In genomic region chr3:36552406-36553047, GRCm38 (mm10) we compare ENCODE assay signal across 8 mouse cellular contexts. TPM values are rescaled to one million over a fixed set of nuclear protein-coding genes. Genes with fewer than 3 reads are reported as not detected.
A peak's percentile ranks its signal among the peaks of the same experiment; 100 is the strongest.
DNase-seq lines count a peak whose midpoint lies in the region; ATAC-seq and TF ChIP-seq lines count a peak whose summit lies in the region.

Exosc9 (plus strand) TSS chr3:36552606.

- H3K36me3 ChIP-seq in heart, embryonic 14.5 days (ENCODE audit: control insufficient read depth, insufficient read depth, low read length) = peaks cover 38% of the 10 kb centered on the region
- H3K36me3 ChIP-seq in liver, embryonic 14.5 days (replicated peaks; ENCODE audit: control insufficient read depth, insufficient read depth, low read depth) = peaks cover 23% of the 10 kb centered on the region
- peaks cover 3% of the 10 kb centered on the region for H3K36me3 ChIP-seq in neural tube, embryonic 11.5 days (ENCODE audit: control insufficient read depth, insufficient read depth, low read length)
- peaks cover 16% of the 10 kb centered on the region; the same call in 1 of the 2 replicates for H3K36me3 ChIP-seq in stomach, postnatal 0 days (ENCODE audit: control insufficient read depth, insufficient read depth, low read length)

- no peak within 1 kb of the TSS for H3K27ac ChIP-seq in brown adipose tissue, adult 24 weeks (replicated peaks; ENCODE audit: low read depth, low read length)
- H3K27ac ChIP-seq in heart, embryonic 14.5 days (replicated peaks in 1 of 2; ENCODE audit: control insufficient read depth in 1 of 2, insufficient read depth in 1 of 2, low read depth in 2 of 2, low read length in 2 of 2) = 0 out of 4 replicates have a peak within 1 kb of the TSS, but pooled peaks have one; percentile 9 to 25
- no peak within 1 kb of the TSS for H3K27ac ChIP-seq in liver, embryonic 14.5 days
- peak within 1 kb of the TSS; percentile 78 for H3K27ac ChIP-seq in neural tube, embryonic 11.5 days (ENCODE audit: low read depth, low read length)
- peak within 1 kb of the TSS; percentile 53; the same call in 1 of the 2 replicates for H3K27ac ChIP-seq in stomach, postnatal 0 days (replicated peaks)

- peak within 1 kb of the TSS; percentile 82 for H3K9ac ChIP-seq in heart, embryonic 14.5 days (ENCODE audit: low read length)
- peak within 1 kb of the TSS; percentile 86 for H3K9ac ChIP-seq in liver, embryonic 14.5 days (replicated peaks)
- peak within 1 kb of the TSS; percentile 73 for H3K9ac ChIP-seq in neural tube, embryonic 11.5 days (ENCODE audit: low read length)
- peak within 1 kb of the TSS; percentile 78 for H3K9ac ChIP-seq in stomach, postnatal 0 days (ENCODE audit: low read length)

- 1% methylated on average over 39 of the region's 39 CpGs for WGBS in heart, embryonic 14.5 days
- WGBS in liver, embryonic 14.5 days (ENCODE audit: insufficient replicate concordance) = under 1% methylated on average over 39 of the region's 39 CpGs
- WGBS in neural tube, embryonic 11.5 days = under 1% methylated on average over 39 of the region's 39 CpGs
- WGBS in stomach, postnatal 0 days = under 1% methylated on average over 39 of the region's 39 CpGs

- no peak for TF ChIP-seq CTCF in liver, embryonic 14.5 days (IDR thresholded peaks at IDR 0.05; ENCODE audit: low read depth)
- no peak for TF ChIP-seq CTCF in stomach, postnatal 0 days (IDR thresholded peaks at IDR 0.05; ENCODE audit: low read depth)

- peak; percentile 86 for ATAC-seq in heart, embryonic 14.5 days (ENCODE audit: insufficient number of reproducible peaks, insufficient read depth, low FRiP score, low read depth)
- ATAC-seq in liver, embryonic 14.5 days (ENCODE audit: insufficient read depth) = peak; percentile 94
- peak; percentile 94 for ATAC-seq in neural tube, embryonic 11.5 days (ENCODE audit: insufficient read depth, low FRiP score, low TSS enrichment)
- ATAC-seq in stomach, postnatal 0 days (ENCODE audit: low FRiP score, low TSS enrichment) = peak; percentile 93

- no peaks in the 10 kb centered on the region for H3K9me3 ChIP-seq in heart, embryonic 14.5 days (ENCODE audit: control insufficient read depth, low read length)
- no peaks in the 10 kb centered on the region for H3K9me3 ChIP-seq in liver, embryonic 14.5 days (ENCODE audit: control insufficient read depth, low read length)
- H3K9me3 ChIP-seq in neural tube, embryonic 11.5 days (ENCODE audit: control insufficient read depth, low read length) = no peaks in the 10 kb centered on the region
- H3K9me3 ChIP-seq in stomach, postnatal 0 days (ENCODE audit: control insufficient read depth, low read length) = no peaks in the 10 kb centered on the region

- H3K4me2 ChIP-seq in heart, embryonic 14.5 days (ENCODE audit: low read length) = peak within 1 kb of the TSS; percentile 82
- peak within 1 kb of the TSS; percentile 89 for H3K4me2 ChIP-seq in liver, embryonic 14.5 days (ENCODE audit: low read depth)
- peak within 1 kb of the TSS; percentile 78 for H3K4me2 ChIP-seq in neural tube, embryonic 11.5 days (ENCODE audit: low read depth)
- H3K4me2 ChIP-seq in stomach, postnatal 0 days (replicated peaks; ENCODE audit: low read depth) = peak within 1 kb of the TSS; percentile 85

- DNase-seq in CD4-positive, CD25-positive, alpha-beta regulatory T cell, adult 2 months (ENCODE audit: low read depth, low spot score) = peak; percentile 94
- peak; percentile 56 for DNase-seq in fibroblast of lung, adult 2 months (ENCODE audit: low read depth)
- peak; percentile 95 for DNase-seq in kidney, postnatal 25 days
- peak; percentile 64 to 80 (median 65) for DNase-seq in liver, embryonic 14.5 days (ENCODE audit: low read depth in 3 of 3, low spot score in 3 of 3)
- peak; percentile 97 for DNase-seq in neural tube, embryonic 11.5 days (ENCODE audit: low spot score)
- peak; percentile 94 for DNase-seq in stomach, postnatal 0 days (ENCODE audit: low spot score)

- no peak for TF ChIP-seq EP300 in liver, embryonic 14.5 days (IDR thresholded peaks at IDR 0.05; ENCODE audit: low read depth)
- TF ChIP-seq EP300 in stomach, postnatal 0 days (optimal IDR thresholded peaks at IDR 0.05) = no peak

- H3K4me3 ChIP-seq in brown adipose tissue, adult 24 weeks (ENCODE audit: insufficient read depth, low read depth, low read length) = peak within 1 kb of the TSS; percentile 75
- peak within 1 kb of the TSS; percentile 79 to 82 for H3K4me3 ChIP-seq in heart, embryonic 14.5 days (ENCODE audit: control insufficient read depth in 1 of 2, insufficient read depth in 1 of 2, low read depth in 1 of 2, low read length in 2 of 2)
- H3K4me3 ChIP-seq in liver, embryonic 14.5 days (ENCODE audit: insufficient read depth in 1 of 2, low read depth in 2 of 2, low read length in 2 of 2) = peak within 1 kb of the TSS; percentile 91 to 96
- H3K4me3 ChIP-seq in neural tube, embryonic 11.5 days (ENCODE audit: low read depth, low read length) = peak within 1 kb of the TSS; percentile 89
- H3K4me3 ChIP-seq in stomach, postnatal 0 days (ENCODE audit: low read depth, low read length) = peak within 1 kb of the TSS; percentile 83

- peaks cover 4% of the 10 kb centered on the region; the same call in 1 of the 2 replicates for H3K4me1 ChIP-seq in brown adipose tissue, adult 24 weeks (ENCODE audit: control insufficient read depth, insufficient read depth, insufficient read length, low read length)
- H3K4me1 ChIP-seq in heart, embryonic 14.5 days (ENCODE audit: control insufficient read depth in 2 of 2, insufficient read depth in 2 of 2, low read length in 2 of 2) = 0 out of 4 replicates have a peak, but pooled peaks cover 0 to 3% of the 10 kb centered on the region in 2 experiments
- H3K4me1 ChIP-seq in liver, embryonic 14.5 days (replicated peaks; ENCODE audit: control insufficient read depth in 2 of 2, insufficient read depth in 2 of 2, low read length in 1 of 2) = peaks cover 4 to 8% of the 10 kb centered on the region in 2 experiments
- H3K4me1 ChIP-seq in neural tube, embryonic 11.5 days (ENCODE audit: control insufficient read depth, insufficient read depth, low read length) = peaks cover 4% of the 10 kb centered on the region; the same call in 1 of the 2 replicates
- no peaks in the 10 kb centered on the region for H3K4me1 ChIP-seq in stomach, postnatal 0 days (replicated peaks; ENCODE audit: control insufficient read depth, insufficient read depth)

- H3K27me3 ChIP-seq in heart, embryonic 14.5 days (ENCODE audit: control insufficient read depth, insufficient read depth, low read length) = no peaks in the 10 kb centered on the region
- H3K27me3 ChIP-seq in liver, embryonic 14.5 days (ENCODE audit: control insufficient read depth, insufficient read depth, low read length) = no peaks in the 10 kb centered on the region
- H3K27me3 ChIP-seq in neural tube, embryonic 11.5 days (ENCODE audit: control insufficient read depth, insufficient read depth, low read length) = no peaks in the 10 kb centered on the region
- no peaks in the 10 kb centered on the region for H3K27me3 ChIP-seq in stomach, postnatal 0 days (ENCODE audit: control insufficient read depth, insufficient read depth, low read length)

RNA-seq across cellular contexts. Expression of gene Exosc9, which starts in this region (rescaled TPM):
- 27.0 and 31.0 TPM in 2 replicates for polyA plus RNA-seq in brown adipose tissue, adult 24 weeks (2012; ENCODE audit: insufficient read depth, insufficient read length, missing spikeins)
- 50.1 and 50.7 TPM in 2 replicates for polyA plus RNA-seq in heart, embryonic 14.5 days (2014; fragmentation: Nextera tagmentation; extraction: Ambion mirVana)
- polyA plus RNA-seq in liver, embryonic 14.5 days (2012; rRNA removed) = 12.6 and 25.1 TPM in 2 replicates
- 36.6 and 37.6 TPM in 2 replicates for polyA plus RNA-seq in liver, embryonic 14.5 days (2014; fragmentation: Nextera tagmentation; extraction: Ambion mirVana)
- polyA plus RNA-seq in neural tube, embryonic 11.5 days (2014; fragmentation: Nextera tagmentation; extraction: Ambion mirVana) = 97.4 and 105 TPM in 2 replicates
- polyA plus RNA-seq in stomach, postnatal 0 days (2015; fragmentation: Nextera tagmentation; extraction: Ambion mirVana) = 30.2 and 33.5 TPM in 2 replicates

Comparison
In these comparisons a context has a peak if more than half of its experiments do, and no peak if none do; other contexts are left out.
1. H3K27ac ChIP-seq: peak in heart, embryonic 14.5 days (2 of 2), neural tube, embryonic 11.5 days (single experiment) and stomach, postnatal 0 days (single experiment); none in brown adipose tissue, adult 24 weeks (single experiment) and liver, embryonic 14.5 days (single experiment).
2. Peak in every context shown above with its lines, with median percentiles within 50 percentile points of each other: DNase-seq, H3K4me3 ChIP-seq, ATAC-seq, H3K4me2 ChIP-seq and H3K9ac ChIP-seq.